10 mouse cellular contexts compared by ENCODE assay signal in the genomic region with DNA sequence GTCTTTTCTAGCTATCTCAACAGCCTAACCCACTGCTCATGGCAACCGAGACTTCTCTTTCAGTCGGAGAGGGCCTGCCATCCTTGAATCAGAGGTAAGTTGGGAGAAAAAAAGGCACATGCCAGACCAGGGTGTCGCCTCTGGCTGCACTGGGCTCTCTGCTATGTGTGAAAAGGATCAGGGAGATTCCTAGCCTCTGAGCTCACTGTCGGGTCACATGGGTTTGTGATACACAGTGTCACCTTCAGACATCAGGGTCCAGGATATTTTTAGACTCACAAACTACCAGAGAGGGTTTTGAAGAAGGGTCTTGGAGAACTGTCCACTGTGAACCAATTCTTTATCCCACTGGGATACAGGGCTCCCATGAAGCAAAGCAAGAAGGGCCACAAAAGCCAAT.
"Had no signal": no experiment of that assay in that cellular context is flagged by ENCODE, and none has a peak within 500 bp of the region (broad histone marks: within the 10 kb centered on the region; RNA-seq: fewer than 3 reads in every experiment).

No protein-coding gene starts in this region.

- H3K9ac ChIP-seq: limb, embryonic 15.5 days; liver, embryonic 12.5 days; midbrain, embryonic 13.5 days; neural tube, embryonic 12.5 days had no signal

- DNase-seq: kidney, postnatal 25 days; layer of hippocampus, postnatal 36 days; right cerebral cortex, postnatal 4 days; spleen, adult 18-20 months; thymus, adult 18-20 months; thymus, postnatal 14 days had no signal

- H3K4me2 ChIP-seq: limb, embryonic 15.5 days; liver, embryonic 12.5 days; midbrain, embryonic 13.5 days; neural tube, embryonic 12.5 days had no signal

- H3K4me3 ChIP-seq: limb, embryonic 15.5 days; liver, embryonic 12.5 days; midbrain, embryonic 13.5 days; neural tube, embryonic 12.5 days had no signal

- H3K27me3 ChIP-seq: limb, embryonic 15.5 days; liver, embryonic 12.5 days; midbrain, embryonic 13.5 days; neural tube, embryonic 12.5 days had no signal

- H3K9me3 ChIP-seq: limb, embryonic 15.5 days; midbrain, embryonic 13.5 days; neural tube, embryonic 12.5 days had no signal

- H3K4me1 ChIP-seq: liver, embryonic 12.5 days; midbrain, embryonic 13.5 days; neural tube, embryonic 12.5 days had no signal

- H3K36me3 ChIP-seq: limb, embryonic 15.5 days; liver, embryonic 12.5 days; midbrain, embryonic 13.5 days; neural tube, embryonic 12.5 days had no signal

- ATAC-seq: liver, embryonic 12.5 days; midbrain, embryonic 13.5 days had no signal

- H3K27ac ChIP-seq: limb, embryonic 15.5 days; liver, embryonic 12.5 days; midbrain, embryonic 13.5 days; neural tube, embryonic 12.5 days had no signal
